Mouse (Mus musculus) neural tube, embryonic 11.5 days (tissue): ENCODE measurements around the gene Espn. TPM values are rescaled to one million over a fixed set of nuclear protein-coding genes. Genes with fewer than 3 reads are reported as not detected.

Experiments used
- ATAC-seq: fragments of 200-750 bp; cut with Nextera tagmentation; 2 replicates; pipeline ENCODE4 v1.8.0; 2017; ENCODE audit warnings: moderate number of reproducible peaks, mild to moderate bottlenecking, moderate TSS enrichment, moderate library complexity; ENCODE audit not compliant: insufficient read depth, low FRiP score, low TSS enrichment
- DNase-seq: peaks from one replicate; pipeline ENCODE4 v3.0.0-alpha.2; 2015; ENCODE audit warnings: low spot score
- H3K27ac ChIP-seq: fragments of 300-500 bp; sonication (generic); 2 replicates; pipeline ENCODE4 v1.5.1; 2014; ENCODE audit warnings: low read depth, mild to moderate bottlenecking, low read length
- H3K27me3 ChIP-seq: fragments of 300-500 bp; sonication (generic); 2 replicates; pipeline ENCODE4 v1.6.1; 2014; ENCODE audit warnings: mild to moderate bottlenecking, low read length, mixed read lengths; ENCODE audit not compliant: control insufficient read depth, insufficient read depth
- H3K36me3 ChIP-seq: fragments of 300-500 bp; sonication (generic); 2 replicates; pipeline ENCODE4 v1.6.1; 2014; ENCODE audit warnings: mild to moderate bottlenecking, low read length, moderate library complexity, mixed read lengths; ENCODE audit not compliant: control insufficient read depth, insufficient read depth
- H3K4me1 ChIP-seq: fragments of 300-500 bp; sonication (generic); 2 replicates; pipeline ENCODE4 v1.6.1; 2014; ENCODE audit warnings: low read length, mixed read lengths; ENCODE audit not compliant: control insufficient read depth, insufficient read depth
- H3K4me2 ChIP-seq: fragments of 300-500 bp; sonication (generic); 2 replicates; pipeline ENCODE4 v1.6.1; 2014; ENCODE audit warnings: low read depth, mild to moderate bottlenecking, moderate library complexity
- H3K4me3 ChIP-seq: fragments of 300-500 bp; sonication (generic); 2 replicates; pipeline ENCODE4 v1.5.1; 2014; ENCODE audit warnings: low read depth, low read length
- H3K9ac ChIP-seq: fragments of 300-500 bp; sonication (generic); 2 replicates; pipeline ENCODE4 v1.6.1; 2014; ENCODE audit warnings: mild to moderate bottlenecking, low read length
- H3K9me3 ChIP-seq: fragments of 300-500 bp; sonication (generic); 2 replicates; pipeline ENCODE4 v1.6.1; 2016; ENCODE audit warnings: low read length; ENCODE audit not compliant: control insufficient read depth
- WGBS: fragments of 180-500 bp; shearing (Covaris S2); extraction: QIAGEN DNeasy Blood & Tissue Kit; methylation state at CpG from one replicate; pipeline ENCODE4 v1.1.7; 2014; 5-methylcytosine and 5-hydroxymethylcytosine counted together
- polyA plus RNA-seq: library from polyadenylated mRNA; unstranded; fragments of >200 nt; fragmentation: Nextera tagmentation; extraction: Ambion mirVana; gene quantifications from 2 replicates; pipeline ENCODE4 v1.2.1, GENCODE M21; 2014

Gene Espn
- polyA plus RNA-seq, 1 experiment from 2014 or later, result 0.48 TPM

- H3K9ac ChIP-seq, result no peak overlapping the region
- 76% methylated on average over 9 of the region's 9 CpGs for WGBS
- no peak for ATAC-seq
- no peaks in the 10 kb centered on the region for H3K9me3 ChIP-seq
- no peak overlapping the region for H3K4me2 ChIP-seq
- no peak overlapping the region for H3K27ac ChIP-seq
- no peak for DNase-seq
- H3K4me3 ChIP-seq, result no peak overlapping the region
- peaks cover 84% of the 10 kb centered on the region for H3K27me3 ChIP-seq
- H3K4me1 ChIP-seq, result peaks cover 18% of the 10 kb centered on the region
- H3K36me3 ChIP-seq, result no peaks in the 10 kb centered on the region
These were observed 34.6 kb downstream of the Espn start for GRCm38 (mm10) chr4:152117538-152117937.

- ATAC-seq (no peak), DNase-seq (peak; percentile 37)
- Histone ChIP-seq H3K27ac (no peak within 1 kb of the TSS), H3K9me3 (no peaks in the 10 kb centered on the region), H3K4me2 (peak within 1 kb of the TSS; percentile 33), H3K4me1 (peaks cover 18% of the 10 kb centered on the region), H3K27me3 (peaks cover 71% of the 10 kb centered on the region), H3K9ac (no peak within 1 kb of the TSS; the same call in 1 of the 2 replicates), H3K36me3 (no peaks in the 10 kb centered on the region; the same call in 1 of the 2 replicates), H3K4me3 (0 out of 2 replicates have a peak within 1 kb of the TSS, but pooled peaks have one; percentile 6)
- 1% methylated on average over 29 of the region's 30 CpGs for WGBS
These were observed 36.1 kb downstream of the Espn start, which contains the start of gene Tnfrsf25 for GRCm38 (mm10) chr4:152115921-152116612. Gene Tnfrsf25, plus strand, starts transcription at chr4:152115934.

- Histone ChIP-seq H3K9ac (no peak overlapping the region), H3K27me3 (peaks cover 51% of the 10 kb centered on the region), H3K9me3 (no peaks in the 10 kb centered on the region), H3K36me3 (no peaks in the 10 kb centered on the region; the same call in 1 of the 2 replicates), H3K4me1 (peaks cover 10% of the 10 kb centered on the region), H3K4me2 (no peak overlapping the region), H3K27ac (no peak overlapping the region), H3K4me3 (no peak overlapping the region)
- no peak for DNase-seq
- ATAC-seq, result no peak
- 57% methylated on average over 14 of the region's 16 CpGs for WGBS
These were observed 38.1 kb downstream of the Espn start for GRCm38 (mm10) chr4:152114080-152114479.

GRCm38 (mm10) chr4:152112329-152112728 is 39.8 kb downstream of the Espn start:
- peaks cover 33% of the 10 kb centered on the region for H3K27me3 ChIP-seq
- 84% methylated on average over 9 of the region's 9 CpGs for WGBS

GRCm38 (mm10) chr4:152110689-152111088 is 41.5 kb downstream of the Espn start:
- Histone ChIP-seq H3K4me1 (peaks cover 18% of the 10 kb centered on the region), H3K27me3 (peaks cover 19% of the 10 kb centered on the region), H3K36me3 (peaks cover 5% of the 10 kb centered on the region), H3K27ac (no peak overlapping the region), H3K9me3 (no peaks in the 10 kb centered on the region), H3K9ac (no peak overlapping the region), H3K4me3 (no peak overlapping the region), H3K4me2 (no peak overlapping the region)
- DNase-seq (no peak), ATAC-seq (no peak)
- WGBS, result 86% methylated on average over 4 of the region's 4 CpGs

More at GRCm38 (mm10) chr4:152112329-152112728, 39.8 kb downstream of the Espn start:
- H3K27ac ChIP-seq, result no peak overlapping the region
- H3K9me3 ChIP-seq, result no peaks in the 10 kb centered on the region
- DNase-seq, result no peak
- ATAC-seq, result no peak
- no peak overlapping the region for H3K4me3 ChIP-seq
- H3K4me1 ChIP-seq, result peaks cover 22% of the 10 kb centered on the region
- H3K36me3 ChIP-seq, result no peaks in the 10 kb centered on the region; the same call in 1 of the 2 replicates
- H3K9ac ChIP-seq, result 0 out of 2 replicates have a peak overlapping the region, but pooled peaks have one; percentile 4
- H3K4me2 ChIP-seq, result no peak overlapping the region

GRCm38 (mm10) chr4:152109509-152109908 is 42.7 kb downstream of the Espn start:
- Histone ChIP-seq H3K9ac (no peak overlapping the region), H3K9me3 (no peaks in the 10 kb centered on the region), H3K36me3 (peaks cover 5% of the 10 kb centered on the region), H3K27me3 (peaks cover 7% of the 10 kb centered on the region), H3K4me2 (no peak overlapping the region), H3K4me3 (no peak overlapping the region), H3K27ac (no peak overlapping the region), H3K4me1 (peaks cover 15% of the 10 kb centered on the region)
- DNase-seq (no peak), ATAC-seq (no peak)
- WGBS, result 92% methylated on average over 3 of the region's 3 CpGs

GRCm38 (mm10) chr4:152108673-152109072 is 43.5 kb downstream of the Espn start:
- H3K9me3 ChIP-seq, result no peaks in the 10 kb centered on the region
- peak overlapping the region; percentile 64; the same call in 1 of the 2 replicates for H3K4me2 ChIP-seq
- ATAC-seq, result no peak
- peaks cover 15% of the 10 kb centered on the region for H3K4me1 ChIP-seq
- H3K27me3 ChIP-seq, result no peaks in the 10 kb centered on the region; the same call in 1 of the 2 replicates
- no peak overlapping the region for H3K27ac ChIP-seq
- no peak overlapping the region for H3K9ac ChIP-seq
- 91% methylated on average over 5 of the region's 5 CpGs for WGBS
- no peak overlapping the region for H3K4me3 ChIP-seq
- H3K36me3 ChIP-seq, result peaks cover 5% of the 10 kb centered on the region
- DNase-seq, result no peak

GRCm38 (mm10) chr4:152107971-152108509 is 44.1 kb downstream of the Espn start:
- no peaks in the 10 kb centered on the region for H3K27me3 ChIP-seq
- WGBS, result 5% methylated on average over 30 of the region's 30 CpGs

More at GRCm38 (mm10) chr4:152107971-152108509, 44.1 kb downstream of the Espn start:
- DNase-seq (peak; percentile 92), ATAC-seq (peak; percentile 97)
- H3K9ac ChIP-seq, result no peak overlapping the region; the same call in 1 of the 2 replicates
- peaks cover 15% of the 10 kb centered on the region for H3K4me1 ChIP-seq
- H3K9me3 ChIP-seq, result no peaks in the 10 kb centered on the region
- peaks cover 5% of the 10 kb centered on the region for H3K36me3 ChIP-seq
- peak overlapping the region; percentile 64 for H3K4me2 ChIP-seq
- H3K4me3 ChIP-seq, result peak overlapping the region; percentile 23
- H3K27ac ChIP-seq, result no peak overlapping the region
